Mouse (Mus musculus): ENCODE data around the gene Smad5. TPM values are rescaled to one million over a fixed set of nuclear protein-coding genes. Genes with fewer than 3 reads are reported as not detected.

The Smad5 gene
- polyA plus RNA-seq, 1 experiment = 12.7 TPM

DNA sequence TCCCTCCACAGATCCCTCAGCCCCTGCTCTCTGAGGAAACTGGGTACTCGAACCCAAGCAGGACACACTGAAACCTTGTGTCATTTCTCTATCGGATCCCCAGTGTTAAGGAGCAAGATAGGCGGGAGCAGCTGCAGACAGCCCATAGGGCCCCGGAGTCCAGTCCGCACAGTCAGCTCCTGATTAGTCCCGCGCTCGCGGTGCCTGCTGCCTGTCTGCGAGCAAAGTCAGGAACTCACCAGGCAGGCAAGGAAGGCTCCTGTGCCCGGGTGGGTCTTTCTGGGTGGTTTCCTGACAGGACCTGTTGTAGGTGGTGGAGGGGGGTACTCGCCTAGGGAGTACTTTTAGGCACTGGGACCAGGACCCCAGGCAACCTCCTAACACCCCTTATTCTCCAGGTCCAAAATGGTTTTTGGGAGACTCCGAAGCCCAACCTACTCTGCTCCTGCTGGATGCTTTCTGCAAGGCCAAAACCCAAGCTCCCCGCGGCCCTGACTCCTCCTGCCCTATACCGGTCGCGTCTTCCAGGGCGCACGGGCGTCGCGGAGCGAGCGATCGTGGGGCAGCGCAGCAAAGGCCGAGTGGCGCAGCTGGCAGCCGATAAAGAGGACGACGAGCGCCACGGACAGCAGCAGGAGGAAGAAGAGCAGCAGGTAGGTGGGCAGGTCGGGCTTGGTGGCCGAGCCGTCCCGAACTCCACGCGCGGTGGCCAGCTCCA is 49.8 kb downstream of the Smad5 start:
- H3ac ChIP-seq (ENCODE audit: control insufficient read depth, insufficient read length) = no peak overlapping the region
- no peaks in the 10 kb centered on the region for H3K36me3 ChIP-seq (ENCODE audit: control insufficient read depth, insufficient read depth)
- H3K27me3 ChIP-seq (ENCODE audit: control insufficient read depth, insufficient read depth, insufficient read length) = no peaks in the 10 kb centered on the region
- no peak overlapping the region for H3K4me2 ChIP-seq (ENCODE audit: low read depth)
- H3K4me3 ChIP-seq = no peak overlapping the region
- no peaks in the 10 kb centered on the region for H3K79me2 ChIP-seq (ENCODE audit: control insufficient read depth, insufficient read depth)
- no peak for TF ChIP-seq E2F4 (IDR thresholded peaks at IDR 0.05; ENCODE audit: insufficient read depth)
- no peak for TF ChIP-seq MYOD1 (IDR thresholded peaks at IDR 0.05; ENCODE audit: control insufficient read depth in 1 of 3, insufficient read length in 2 of 3, low read depth in 2 of 3)
- TF ChIP-seq SRF (IDR thresholded peaks at IDR 0.05; ENCODE audit: control insufficient read depth, insufficient read length, low read depth) = no peak
- no peak for TF ChIP-seq REST (IDR thresholded peaks at IDR 0.05; ENCODE audit: insufficient read depth, insufficient read length)
- no peak for TF ChIP-seq MYOG (IDR thresholded peaks at IDR 0.05; ENCODE audit: control insufficient read depth in 1 of 3, insufficient read depth in 1 of 3, insufficient read length in 2 of 3, low read depth in 2 of 3)
- TF ChIP-seq MAX (IDR thresholded peaks at IDR 0.05; ENCODE audit: low read depth) = no peak
- no peak for TF ChIP-seq POLR2A (IDR thresholded peaks at IDR 0.05; ENCODE audit: insufficient read length, low read depth)

DNA sequence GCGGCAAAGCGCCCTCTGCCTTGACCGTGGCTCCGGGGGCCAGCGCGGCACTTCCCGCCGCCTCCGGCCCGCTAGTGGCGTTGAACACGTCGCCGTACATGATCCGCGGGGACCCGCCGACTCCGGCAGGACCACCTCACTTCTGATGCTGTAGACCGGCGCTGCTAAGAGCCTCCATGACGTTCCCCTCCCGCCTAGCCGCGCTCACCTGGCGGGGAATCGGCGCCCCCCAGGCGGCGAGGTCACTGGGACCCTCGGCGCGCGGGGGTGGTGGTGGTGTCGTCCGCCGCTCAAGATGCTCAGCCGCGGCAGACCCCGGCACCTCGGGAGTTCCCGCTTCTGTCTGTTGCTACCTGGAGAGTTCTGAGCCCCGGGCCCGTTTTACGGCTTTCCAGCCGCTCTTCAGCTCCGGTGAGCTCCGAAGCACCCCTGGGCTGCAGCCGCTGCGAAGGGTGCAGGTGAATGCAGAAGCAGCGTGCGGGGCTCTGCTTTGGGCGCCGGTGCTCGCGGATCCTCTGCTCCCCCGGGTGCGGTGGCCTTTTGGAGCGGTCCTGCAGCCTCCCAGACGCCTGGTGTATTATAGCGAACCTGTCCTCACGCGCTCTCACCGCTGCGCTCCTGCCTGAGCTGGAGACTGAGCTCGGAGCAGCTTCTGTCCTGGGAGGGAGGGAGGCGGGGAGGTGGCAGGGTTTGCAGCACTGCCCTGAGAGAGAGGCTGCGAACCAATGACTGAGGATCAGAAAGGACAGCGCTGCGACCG is 50.6 kb downstream of the Smad5 start, which contains the start of gene Gm45623:
Gene Gm45623 (minus strand): TSS at position 636 of the 760 bp plus-strand sequence.
- TF ChIP-seq POLR2A (IDR thresholded peaks at IDR 0.05; ENCODE audit: insufficient read length, low read depth) (no peak), MAX (IDR thresholded peaks at IDR 0.05; ENCODE audit: low read depth) (no peak), POLR2AphosphoS2 (IDR thresholded peaks at IDR 0.05; ENCODE audit: insufficient read length, low read depth) (no peak), TCF3 (IDR thresholded peaks at IDR 0.05; ENCODE audit: insufficient read length, low read depth) (no peak), REST (IDR thresholded peaks at IDR 0.05; ENCODE audit: insufficient read depth, insufficient read length) (no peak), CEBPB (IDR thresholded peaks at IDR 0.05; ENCODE audit: insufficient read depth, poor library complexity, severe bottlenecking) (no peak), E2F4 (IDR thresholded peaks at IDR 0.05; ENCODE audit: insufficient read depth) (no peak), TCF12 (IDR thresholded peaks at IDR 0.05; ENCODE audit: insufficient read depth, poor library complexity, severe bottlenecking) (no peak), USF1 (IDR thresholded peaks at IDR 0.05; ENCODE audit: low read depth) (no peak), SRF (IDR thresholded peaks at IDR 0.05; ENCODE audit: control insufficient read depth, insufficient read length, low read depth) (no peak), MYOG (IDR thresholded peaks at IDR 0.05; ENCODE audit: control insufficient read depth in 1 of 3, insufficient read depth in 1 of 3, insufficient read length in 2 of 3, low read depth in 2 of 3) (no peak)
- Histone ChIP-seq H3K4me3 (no peak within 1 kb of the TSS), H3K36me3 (ENCODE audit: control insufficient read depth, insufficient read depth) (no peaks in the 10 kb centered on the region), H3K79me2 (ENCODE audit: control insufficient read depth, insufficient read depth) (no peaks in the 10 kb centered on the region), H3K4me2 (ENCODE audit: low read depth) (no peak within 1 kb of the TSS), H3K27me3 (ENCODE audit: control insufficient read depth, insufficient read depth, insufficient read length) (no peaks in the 10 kb centered on the region), H3ac (ENCODE audit: control insufficient read depth, insufficient read length) (no peak within 1 kb of the TSS)

DNA sequence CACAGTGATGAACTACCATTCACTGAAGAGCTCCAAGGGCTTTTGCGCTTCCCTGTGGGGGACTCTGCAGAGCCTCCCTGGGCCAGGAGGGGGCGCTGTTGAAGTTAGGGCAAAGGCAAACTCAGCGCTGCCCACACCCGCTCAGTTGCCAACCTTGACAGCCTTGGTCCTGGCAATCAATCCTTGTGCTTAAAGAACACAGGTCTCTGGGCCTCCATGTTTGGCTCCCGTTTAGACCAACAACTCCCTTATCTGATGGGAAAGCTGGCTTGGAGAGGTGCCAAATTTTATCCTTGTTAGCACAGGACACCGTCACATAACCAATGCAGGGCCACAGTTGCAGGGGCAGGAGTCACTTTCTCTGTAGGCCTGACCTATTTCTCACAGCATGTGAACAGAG is 53.1 kb downstream of the Smad5 start:
- no peak for TF ChIP-seq USF1 (IDR thresholded peaks at IDR 0.05; ENCODE audit: low read depth)
- no peak for TF ChIP-seq REST (IDR thresholded peaks at IDR 0.05; ENCODE audit: insufficient read depth, insufficient read length)
- TF ChIP-seq MYOG (IDR thresholded peaks at IDR 0.05; ENCODE audit: control insufficient read depth in 1 of 3, insufficient read depth in 1 of 3, insufficient read length in 2 of 3, low read depth in 2 of 3) = no peak
- no peak for TF ChIP-seq POLR2A (IDR thresholded peaks at IDR 0.05; ENCODE audit: insufficient read length, low read depth)
- TF ChIP-seq TCF12 (IDR thresholded peaks at IDR 0.05; ENCODE audit: insufficient read depth, poor library complexity, severe bottlenecking) = no peak
- no peak for TF ChIP-seq MAX (IDR thresholded peaks at IDR 0.05; ENCODE audit: low read depth)
- TF ChIP-seq POLR2AphosphoS2 (IDR thresholded peaks at IDR 0.05; ENCODE audit: insufficient read length, low read depth) = no peak
- TF ChIP-seq E2F4 (IDR thresholded peaks at IDR 0.05; ENCODE audit: insufficient read depth) = no peak
- no peak for TF ChIP-seq TCF3 (IDR thresholded peaks at IDR 0.05; ENCODE audit: insufficient read length, low read depth)
- no peak for TF ChIP-seq CEBPB (IDR thresholded peaks at IDR 0.05; ENCODE audit: insufficient read depth, poor library complexity, severe bottlenecking)
- no peaks in the 10 kb centered on the region for H3K27me3 ChIP-seq (ENCODE audit: control insufficient read depth, insufficient read depth, insufficient read length)

DNA sequence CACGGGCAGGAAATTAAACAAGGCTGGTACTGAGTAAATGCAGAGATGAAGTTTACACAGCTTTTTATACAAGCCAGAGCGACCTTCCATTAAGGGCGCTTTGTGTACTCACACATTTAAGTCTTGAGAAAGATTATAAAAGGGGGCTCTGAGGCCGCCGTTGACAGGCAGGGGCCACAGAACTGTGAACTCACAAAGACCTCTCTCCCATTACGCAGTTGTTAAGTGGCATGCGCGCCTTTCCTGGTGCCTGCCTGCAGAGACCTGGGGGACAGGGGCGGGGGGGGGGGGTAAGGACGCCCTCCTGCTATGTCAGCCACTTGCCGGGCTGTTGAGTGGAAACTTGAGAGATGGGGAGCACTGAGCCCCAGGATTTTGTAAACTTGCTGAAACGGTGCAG is 54.4 kb downstream of the Smad5 start:
- Histone ChIP-seq H3K4me3 (no peak overlapping the region), H3ac (ENCODE audit: control insufficient read depth, insufficient read length) (no peak overlapping the region), H3K36me3 (ENCODE audit: control insufficient read depth, insufficient read depth) (no peaks in the 10 kb centered on the region), H3K79me2 (ENCODE audit: control insufficient read depth, insufficient read depth) (no peaks in the 10 kb centered on the region), H3K27me3 (ENCODE audit: control insufficient read depth, insufficient read depth, insufficient read length) (no peaks in the 10 kb centered on the region), H3K4me2 (ENCODE audit: low read depth) (no peak overlapping the region)
- TF ChIP-seq USF1 (IDR thresholded peaks at IDR 0.05; ENCODE audit: low read depth) (no peak), MAX (IDR thresholded peaks at IDR 0.05; ENCODE audit: low read depth) (no peak), TCF3 (IDR thresholded peaks at IDR 0.05; ENCODE audit: insufficient read length, low read depth) (no peak), CEBPB (IDR thresholded peaks at IDR 0.05; ENCODE audit: insufficient read depth, poor library complexity, severe bottlenecking) (no peak), POLR2A (IDR thresholded peaks at IDR 0.05; ENCODE audit: insufficient read length, low read depth) (no peak), MYOD1 (IDR thresholded peaks at IDR 0.05; ENCODE audit: control insufficient read depth in 1 of 3, insufficient read length in 2 of 3, low read depth in 2 of 3) (no peak), MYOG (IDR thresholded peaks at IDR 0.05; ENCODE audit: control insufficient read depth in 1 of 3, insufficient read depth in 1 of 3, insufficient read length in 2 of 3, low read depth in 2 of 3) (no peak), TCF12 (IDR thresholded peaks at IDR 0.05; ENCODE audit: insufficient read depth, poor library complexity, severe bottlenecking) (no peak), E2F4 (IDR thresholded peaks at IDR 0.05; ENCODE audit: insufficient read depth) (no peak), REST (IDR thresholded peaks at IDR 0.05; ENCODE audit: insufficient read depth, insufficient read length) (no peak), SRF (IDR thresholded peaks at IDR 0.05; ENCODE audit: control insufficient read depth, insufficient read length, low read depth) (no peak), POLR2AphosphoS2 (IDR thresholded peaks at IDR 0.05; ENCODE audit: insufficient read length, low read depth) (no peak)

More for the DNA sequence above, 53.1 kb downstream of the Smad5 start:
- Histone ChIP-seq H3K36me3 (ENCODE audit: control insufficient read depth, insufficient read depth) (no peaks in the 10 kb centered on the region), H3K4me2 (ENCODE audit: low read depth) (no peak overlapping the region), H3ac (ENCODE audit: control insufficient read depth, insufficient read length) (no peak overlapping the region), H3K79me2 (ENCODE audit: control insufficient read depth, insufficient read depth) (no peaks in the 10 kb centered on the region), H3K4me3 (no peak overlapping the region)
